Mouse (Mus musculus): Measurements from ENCODE around the gene Brdt.
"Not testable (repeated sequence)": the region's sequence is repeated elsewhere in the genome, so short reads cannot be mapped to it uniquely, and the experiment has no call there.

Gene Brdt

DNA sequence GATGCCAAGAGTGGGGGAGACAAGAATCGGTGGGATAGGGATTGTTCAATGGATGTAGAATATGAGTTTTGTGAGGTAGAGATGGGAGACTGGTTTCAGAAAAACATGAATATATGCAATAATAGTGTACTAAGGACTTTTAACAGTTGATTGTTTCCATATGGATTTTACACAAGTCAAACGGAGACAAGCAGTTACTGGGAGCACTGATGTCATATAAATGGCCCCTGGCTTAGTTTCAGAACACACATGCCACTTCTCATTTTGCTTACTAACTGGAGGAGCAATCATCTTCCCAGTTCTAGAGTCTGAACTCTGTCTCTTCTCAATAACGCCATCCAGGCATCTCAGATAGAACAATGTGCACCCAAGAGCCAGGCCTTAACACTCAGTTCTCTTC is 9.4 kb downstream of the Brdt start:
- no peak for DNase-seq

DNA sequence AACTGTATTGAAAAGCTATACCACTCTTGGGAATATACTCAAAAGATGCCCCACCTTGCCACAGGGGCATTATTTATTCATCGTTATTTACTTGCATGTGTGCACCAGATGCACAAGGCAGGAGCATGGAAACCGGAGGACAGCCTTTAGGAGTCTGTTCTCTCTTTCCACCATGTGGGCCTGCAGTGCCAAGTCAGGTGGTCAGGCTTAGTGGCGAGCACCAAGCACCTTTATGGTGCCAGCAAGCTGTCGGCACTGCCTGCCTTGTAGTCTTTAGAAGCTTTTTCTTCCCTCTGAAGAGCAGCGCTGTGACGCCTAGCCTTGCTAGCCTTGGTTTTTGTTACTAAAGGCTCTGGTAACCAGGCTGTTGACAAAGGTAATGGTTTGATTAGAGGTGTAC is 11.9 kb downstream of the Brdt start:
- no peak for DNase-seq

DNA sequence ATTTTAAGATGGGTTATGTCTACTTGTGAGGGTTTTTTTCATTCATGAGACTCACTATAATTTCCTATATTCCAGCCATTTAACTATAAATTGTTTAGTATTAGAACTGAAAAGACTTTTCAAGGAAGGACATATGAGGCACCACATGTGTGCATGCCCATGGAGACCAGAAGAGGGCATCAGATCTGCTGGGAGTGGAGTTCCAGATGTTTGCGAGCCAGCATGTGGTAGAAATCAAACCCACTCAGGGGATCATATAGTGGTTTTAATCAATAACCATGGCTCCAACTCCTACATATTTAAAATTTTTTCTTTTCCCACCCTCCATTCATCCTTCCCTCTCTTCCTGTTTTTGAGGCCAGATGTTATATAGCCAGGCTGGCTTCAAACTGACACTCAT is 15.3 kb downstream of the Brdt start:
- DNase-seq, result no peak

DNA sequence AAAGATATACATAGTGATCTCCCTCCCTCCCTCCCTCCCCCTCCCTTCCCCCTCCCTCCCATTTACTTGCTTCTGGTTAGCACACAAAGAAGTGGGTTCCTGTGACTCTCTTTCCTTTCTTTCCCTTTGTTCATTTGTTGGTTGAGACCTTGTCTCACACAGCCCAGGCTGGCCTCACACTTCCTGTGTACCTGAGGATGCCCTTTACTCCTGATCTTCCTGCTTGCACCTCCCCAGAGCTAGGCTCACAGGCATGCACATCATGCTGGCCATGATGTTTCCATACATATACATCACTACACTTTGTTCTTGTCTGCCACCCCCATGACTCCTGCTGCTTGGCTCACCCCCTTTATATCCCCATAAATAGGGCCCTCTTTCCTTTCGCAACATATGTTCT is 21.6 kb downstream of the Brdt start:
- DNase-seq, result no peak

- DNase-seq, result no peak
These were observed 23.0 kb downstream of the Brdt start for GRCm38 (mm10) chr5:107353981-107354380.

- no peak for DNase-seq
These were observed 24.8 kb downstream of the Brdt start for GRCm38 (mm10) chr5:107355801-107356200.

DNA sequence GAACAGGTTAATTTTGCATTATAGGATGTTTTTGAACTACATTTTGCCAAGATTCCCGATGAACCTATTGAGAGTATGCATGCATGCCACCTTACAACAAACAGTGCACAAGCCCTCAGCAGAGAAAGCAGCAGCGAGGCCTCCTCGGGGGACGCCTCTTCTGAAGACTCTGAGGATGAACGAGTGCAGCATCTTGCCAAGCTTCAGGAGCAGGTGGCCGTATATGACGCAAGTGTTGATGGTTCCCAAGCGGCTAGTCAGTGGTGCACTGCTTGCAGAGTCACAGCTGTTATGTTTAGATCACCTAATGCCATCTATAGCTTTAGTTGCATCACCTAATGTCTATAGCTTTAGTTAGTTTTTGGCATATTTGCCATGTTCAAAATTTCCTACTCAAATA is 26.8 kb downstream of the Brdt start:
- no peak for DNase-seq

DNA sequence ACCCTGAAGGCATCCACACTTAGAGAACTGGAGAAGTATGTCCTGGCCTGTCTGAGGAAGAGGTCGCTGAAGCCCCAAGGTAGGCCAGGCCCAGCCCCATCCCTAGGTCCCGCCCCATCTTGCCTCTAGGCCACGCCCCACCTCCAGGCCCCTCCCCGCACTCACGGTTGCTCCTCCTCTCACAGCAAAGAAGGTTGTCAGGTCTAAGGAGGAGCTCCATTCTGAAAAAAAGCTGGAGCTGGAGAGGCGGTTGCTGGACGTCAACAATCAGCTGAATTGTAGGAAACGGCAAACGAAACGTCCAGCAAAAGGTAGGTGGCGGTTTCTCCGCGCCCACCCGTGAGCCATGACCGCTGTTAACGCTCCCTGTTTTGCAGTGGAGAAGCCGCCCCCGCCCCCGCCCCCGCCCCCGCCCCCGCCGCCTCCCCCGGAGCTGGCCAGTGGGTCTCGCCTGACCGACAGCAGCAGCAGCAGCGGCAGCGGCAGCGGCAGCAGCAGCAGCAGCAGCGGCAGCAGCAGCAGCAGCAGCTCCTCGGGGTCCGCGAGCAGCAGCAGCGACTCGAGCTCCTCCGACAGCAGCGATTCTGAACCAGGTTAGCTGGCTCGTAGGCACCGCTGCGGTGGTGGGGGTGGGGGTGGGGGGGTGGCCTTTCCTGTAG is 28.6 kb downstream of the Brdt start:
- peak; percentile 96 to 98 for DNase-seq

DNA sequence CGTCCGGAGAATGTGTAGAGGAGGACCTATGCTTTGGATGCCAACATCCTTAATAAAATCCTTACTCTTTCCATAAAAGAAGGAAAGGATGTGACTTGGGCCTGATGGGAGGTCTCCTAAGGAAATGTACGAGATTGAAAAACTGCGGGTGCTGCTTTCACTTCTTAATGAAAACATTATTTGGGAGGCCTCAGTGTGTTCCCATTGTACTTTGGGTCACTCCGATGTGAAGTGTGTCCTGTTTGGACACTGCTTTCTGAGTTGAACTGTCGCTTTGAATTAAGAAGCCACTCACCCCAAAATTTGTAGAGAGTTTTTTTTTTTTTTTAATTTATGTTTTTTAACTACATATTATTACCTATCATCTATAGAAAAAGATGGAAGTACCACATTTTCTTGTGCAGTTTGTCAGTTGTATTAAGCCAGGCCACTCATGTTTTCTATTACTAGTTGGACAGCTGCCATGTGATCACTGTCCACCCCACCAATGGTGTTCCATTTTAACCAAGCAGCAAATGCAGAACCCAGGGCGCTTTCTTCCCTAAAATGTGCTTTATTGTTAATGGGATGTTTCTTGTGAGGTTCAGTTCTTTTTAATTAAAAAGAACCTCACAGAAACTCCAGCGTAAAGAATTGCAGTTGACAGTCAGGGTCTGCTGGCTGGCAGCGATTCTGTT is 29.2 kb downstream of the Brdt start:
- DNase-seq, result peak in 1 of 2 experiments; percentile 7

DNA sequence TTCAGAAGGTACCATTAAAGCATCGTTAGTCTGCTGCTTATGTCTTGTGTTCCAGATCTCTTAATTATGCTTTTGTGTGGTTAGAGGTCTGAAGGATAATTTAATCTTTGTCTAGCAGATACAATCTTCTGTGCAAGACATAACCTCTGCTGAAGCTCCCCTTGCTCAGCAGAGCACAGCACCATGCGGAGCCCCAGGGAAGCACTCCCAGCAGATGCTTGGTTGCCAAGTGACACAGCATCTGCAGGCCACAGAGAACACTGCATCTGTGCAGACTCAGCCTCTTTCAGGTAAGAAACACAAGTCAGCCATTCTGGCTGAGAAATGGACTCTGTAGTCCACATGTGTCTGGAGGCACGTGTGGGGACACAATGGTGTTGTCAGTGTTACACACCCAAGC is 39.1 kb downstream of the Brdt start:
- DNase-seq, result no peak

DNA sequence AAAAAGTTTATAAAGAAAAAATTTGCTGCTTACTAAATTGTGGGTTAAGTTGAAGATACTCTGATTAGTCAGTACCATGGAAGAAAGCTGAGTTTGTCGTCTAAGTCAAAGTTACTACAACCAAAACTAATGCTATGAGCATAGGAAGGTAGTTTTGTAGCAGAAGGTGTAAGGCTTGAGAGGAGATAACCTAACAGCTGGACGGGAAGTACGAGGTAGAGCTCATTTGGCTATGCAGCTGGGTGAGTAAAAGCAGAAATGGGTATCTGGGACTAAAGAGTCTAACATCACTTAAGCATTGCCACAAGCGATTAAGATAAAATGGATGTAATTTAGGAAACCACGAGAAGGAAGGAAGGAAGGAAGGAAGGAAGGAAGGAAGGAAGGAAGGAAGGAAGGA is 40.4 kb downstream of the Brdt start:
- no peak for DNase-seq

- no peak for DNase-seq
These were observed 42.3 kb downstream of the Brdt start for GRCm38 (mm10) chr5:107373256-107373655.

GRCm38 (mm10) chr5:107386448-107386847 is 55.5 kb downstream of the Brdt start:
- DNase-seq, result not testable (repeated sequence)

- DNase-seq, result no peak
These were observed 56.8 kb downstream of the Brdt start for GRCm38 (mm10) chr5:107387788-107388187.

- no peak for DNase-seq
These were observed 58.4 kb downstream of the Brdt start for GRCm38 (mm10) chr5:107389373-107389772.

GRCm38 (mm10) chr5:107394437-107394836 is 63.5 kb downstream of the Brdt start:
- DNase-seq, result no peak

GRCm38 (mm10) chr5:107402436-107402835 is 71.5 kb downstream of the Brdt start, which contains the start of gene Ephx4:
TSS of gene Ephx4 (plus strand) at chr5:107402736.
- no peak for DNase-seq

DNA sequence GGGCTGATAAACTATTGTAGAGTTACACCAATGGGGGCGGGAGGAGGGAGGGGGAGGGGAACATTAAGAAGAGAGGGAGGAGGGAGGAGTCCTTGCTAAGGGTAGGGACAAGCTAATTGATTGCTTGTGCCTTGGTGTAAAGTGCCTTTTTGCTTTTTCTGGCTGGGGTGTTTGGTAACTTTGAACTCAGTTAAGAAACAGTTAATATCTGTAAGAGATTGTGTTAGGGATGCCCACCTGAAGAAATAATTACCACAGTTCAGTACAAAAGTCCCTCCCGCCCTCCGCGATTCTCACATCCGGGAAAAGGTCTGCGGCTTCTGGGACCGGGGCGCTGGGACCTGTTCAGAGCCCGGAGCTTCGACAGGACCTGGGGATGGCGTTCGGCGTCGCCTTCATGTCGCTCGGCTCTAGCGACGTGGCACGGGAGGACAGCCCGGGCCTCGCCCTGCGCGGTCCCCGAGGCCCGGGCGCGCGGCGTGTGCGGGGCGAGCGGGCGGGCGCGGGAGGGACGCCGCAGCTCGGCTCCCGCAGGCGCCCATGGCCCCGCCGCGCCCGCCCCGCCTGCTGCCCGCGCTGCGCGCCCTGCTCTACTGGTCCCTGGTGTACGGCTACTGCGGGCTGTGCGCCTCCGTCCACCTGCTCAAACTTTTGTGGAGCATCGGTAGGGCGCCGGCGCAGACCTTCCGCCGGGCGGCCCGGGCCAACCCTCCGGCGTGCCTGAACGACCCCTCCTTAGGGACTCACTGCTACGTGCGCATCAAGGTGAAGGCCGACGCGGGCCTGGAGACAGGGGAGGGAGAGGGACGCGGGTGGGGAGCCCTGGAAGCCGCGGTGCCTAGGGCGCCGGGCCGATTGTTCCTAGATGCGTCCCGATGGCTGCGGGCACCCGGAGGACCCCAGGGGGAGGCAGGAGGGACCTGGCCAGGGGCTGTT is 72.3 kb downstream of the Brdt start:
- DNase-seq, result peak; percentile 4 to 6

DNA sequence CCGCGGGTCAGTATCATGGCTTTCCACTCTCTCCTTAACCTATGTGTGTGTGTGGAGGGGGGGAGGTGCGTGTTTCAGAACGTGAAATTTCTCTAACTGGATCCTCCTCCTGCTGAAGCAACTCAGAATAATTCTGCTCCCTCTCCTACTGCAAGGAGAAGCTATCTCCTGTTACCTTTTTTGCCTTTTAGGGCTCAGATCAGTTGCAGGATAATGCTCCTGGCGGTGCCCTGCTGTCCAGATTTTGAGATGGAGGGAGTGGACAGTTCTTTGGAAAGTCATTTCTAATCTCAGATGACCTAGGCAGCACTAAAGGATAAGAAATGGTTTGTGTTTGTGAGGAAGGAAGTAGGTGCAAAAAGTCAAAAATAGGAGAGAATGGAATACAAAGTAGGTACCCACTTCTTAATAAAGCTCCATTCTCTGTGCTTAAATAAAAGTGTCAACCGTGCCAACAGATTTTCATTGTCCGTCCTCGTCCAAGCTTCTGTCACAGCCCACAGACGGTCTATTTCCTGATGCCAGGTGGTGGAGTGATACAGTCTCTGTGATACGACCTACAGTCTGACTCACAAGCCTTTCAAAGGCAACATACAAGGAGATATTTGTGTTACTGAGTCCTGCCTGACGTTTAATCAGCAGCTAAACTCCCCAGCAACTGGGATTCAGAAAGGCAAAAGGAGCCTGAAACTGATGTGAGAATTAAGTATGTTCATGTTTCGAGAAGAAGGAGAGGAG is 73.2 kb downstream of the Brdt start:
- DNase-seq, result no peak

- no peak for DNase-seq
These were observed 74.4 kb downstream of the Brdt start for GRCm38 (mm10) chr5:107405361-107405760.

GRCm38 (mm10) chr5:107410305-107410704 is 79.3 kb downstream of the Brdt start:
- DNase-seq, result no peak

DNA sequence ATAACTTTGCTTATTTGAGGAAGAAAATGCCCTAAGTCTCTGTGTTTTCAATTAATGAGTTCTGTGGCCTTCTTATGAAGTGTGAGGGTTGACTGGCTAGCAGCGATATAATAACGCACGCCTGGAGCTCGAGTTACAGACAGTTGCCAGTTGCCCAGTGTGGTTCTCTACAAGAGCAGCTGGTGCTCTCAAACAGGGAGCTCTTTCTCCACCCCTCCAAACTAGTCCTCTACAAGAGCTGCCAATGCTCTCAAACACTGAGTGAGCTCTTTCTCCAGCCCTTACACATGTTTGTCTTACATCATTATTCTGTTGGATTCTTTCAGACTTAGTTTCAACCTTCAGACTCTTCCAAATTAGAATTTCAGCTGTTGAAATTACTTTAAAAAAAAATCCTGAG is 80.4 kb downstream of the Brdt start:
- DNase-seq, result no peak

- no peak for DNase-seq
These were observed 81.3 kb downstream of the Brdt start for GRCm38 (mm10) chr5:107412285-107412684.

Measured in B cell, adult 2 months (primary cell).